Mouse (Mus musculus) heart, adult 2 months (tissue): ENCODE measurements at regions not wholly inside any gene's neighbourhood (a gene's known extent, or its start where the extent isn't known, plus 50 kb on each side); places are given as distances from the start of the nearest gene placed in this dataset.

ENCODE experiments used
- CTCF ChIP-seq: fragments of 200-600 bp; IDR thresholded peaks from 2 replicates; pipeline ENCODE4 v1.8.1; 2022; ENCODE audit warnings: antibody characterized with exemption, mild to moderate bottlenecking, moderate library complexity
- POLR2A ChIP-seq: fragments of 200-500 bp; IDR thresholded peaks from 2 replicates; pipeline ENCODE4 v1.6.1; 2011; ENCODE audit warnings: mild to moderate bottlenecking, low read depth, low read length, control low read depth; ENCODE audit not compliant: insufficient read depth

DNA sequence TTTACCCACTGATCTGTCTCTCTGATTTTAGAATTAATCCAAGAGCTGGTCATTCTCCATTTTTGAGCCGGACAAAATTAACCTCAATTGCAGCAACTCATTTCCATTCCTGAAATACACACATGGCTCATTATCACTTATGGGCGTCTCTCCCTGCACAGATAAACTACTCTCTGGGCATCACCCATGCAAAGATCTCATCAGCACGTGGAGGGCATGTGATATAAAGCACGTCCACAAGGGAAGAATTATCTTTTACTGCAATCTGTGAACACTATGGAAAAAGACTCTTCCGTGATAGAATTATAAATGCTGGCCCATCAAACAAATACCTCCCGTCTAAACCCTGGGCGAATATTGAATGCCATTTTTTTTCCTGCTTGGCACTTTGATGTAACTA, 124.1 kb upstream of the Klf6 start:
- TF ChIP-seq POLR2A (no peak), CTCF (no peak)
